Mouse (Mus musculus): ENCODE measurements around the gene Hoxd3.

Hoxd3 gene

DNA sequence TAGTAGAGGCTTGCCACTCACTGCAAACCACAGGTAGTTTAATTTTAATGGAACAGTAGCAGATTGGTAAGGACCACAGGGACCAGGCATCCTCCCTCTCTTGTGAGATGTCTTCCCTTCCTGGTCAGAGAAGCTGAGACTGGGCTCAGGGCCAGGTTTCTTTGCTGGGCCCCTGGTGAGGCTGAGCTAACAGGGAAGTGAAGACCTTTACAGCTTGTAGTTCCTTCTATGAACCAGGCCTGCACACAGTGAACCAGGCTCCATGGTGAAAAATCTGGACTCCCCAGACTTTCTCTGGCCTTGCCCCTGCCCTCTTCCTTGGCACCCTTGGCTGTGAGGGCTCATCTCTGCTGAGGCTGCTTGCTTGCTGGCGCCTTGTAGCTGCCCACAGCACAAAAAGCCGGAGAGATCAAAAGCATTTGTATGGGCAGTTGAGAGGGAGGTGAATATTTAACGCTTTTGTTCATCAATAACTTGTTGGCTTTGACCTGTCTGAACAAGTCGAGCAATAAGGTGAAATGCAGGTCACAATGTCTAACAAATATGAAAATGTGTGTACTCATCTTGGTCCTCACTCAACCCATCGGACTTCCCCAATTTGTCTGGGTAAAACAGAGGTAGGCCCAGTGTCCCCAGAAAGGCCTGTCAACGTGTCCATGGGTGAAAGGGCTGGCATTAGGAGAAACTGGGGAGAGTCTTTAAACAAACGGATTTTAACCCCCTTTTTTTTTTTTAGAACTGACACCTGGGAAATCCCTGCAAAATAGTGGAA, 12.7 kb downstream of the Hoxd3 start:
- in situ Hi-C loops (cut with MboI, MseI): loop anchor here (10.0 kb wide), 1 partner anchor 580 kb away; no protein-coding TSS in a partner anchor

DNA sequence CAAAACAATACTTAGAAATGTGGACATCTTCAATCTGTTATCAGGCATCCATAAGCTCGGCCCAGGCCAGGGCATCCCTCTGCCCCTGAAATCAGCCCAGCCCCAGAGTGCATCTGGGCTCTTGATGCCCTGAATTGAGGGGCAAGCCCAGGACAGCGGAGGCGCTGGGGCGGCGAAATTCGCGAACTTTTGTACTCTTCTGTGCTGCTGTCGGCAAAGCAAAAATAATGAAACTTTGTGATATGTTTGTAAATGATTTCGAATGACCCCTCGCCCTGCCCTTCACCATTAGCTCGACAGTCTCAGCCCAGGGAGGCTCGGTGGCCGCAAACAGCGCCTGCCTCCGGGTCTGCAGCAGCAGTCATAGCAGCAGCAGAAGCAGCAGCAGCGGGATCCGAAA, 13.4 kb downstream of the Hoxd3 start:
- in situ Hi-C loops (cut with MboI, MseI): loop anchor here (10.0 kb wide), 1 partner anchor 580 kb away; no protein-coding TSS in a partner anchor

DNA sequence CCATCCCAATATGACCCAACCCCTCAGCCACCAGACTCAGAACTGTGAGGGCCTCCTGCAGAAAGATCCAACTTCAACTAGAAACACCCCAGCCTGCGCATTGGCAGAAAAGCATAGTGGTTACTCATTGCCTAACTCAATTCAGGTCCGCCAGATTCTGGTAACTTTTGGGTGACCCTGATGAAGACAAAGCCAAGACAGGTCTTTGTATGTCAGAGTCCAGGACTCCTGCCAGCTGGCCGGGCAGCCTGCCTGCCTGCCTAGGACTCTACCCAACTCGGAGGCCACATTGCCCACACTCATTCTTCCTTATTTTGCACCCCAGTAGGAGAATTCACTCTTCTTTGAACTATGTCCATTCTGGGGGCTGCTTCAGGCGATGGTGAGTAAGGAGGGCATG, 14.8 kb downstream of the Hoxd3 start, which contains the start of gene Gm28230:
Gene Gm28230, plus strand, starts transcription at position 178 of the 400 bp plus-strand sequence.
- in situ Hi-C loops (cut with MboI, MseI): loop anchor here (10.0 kb wide), 1 partner anchor 578 kb away; no protein-coding TSS in a partner anchor

DNA sequence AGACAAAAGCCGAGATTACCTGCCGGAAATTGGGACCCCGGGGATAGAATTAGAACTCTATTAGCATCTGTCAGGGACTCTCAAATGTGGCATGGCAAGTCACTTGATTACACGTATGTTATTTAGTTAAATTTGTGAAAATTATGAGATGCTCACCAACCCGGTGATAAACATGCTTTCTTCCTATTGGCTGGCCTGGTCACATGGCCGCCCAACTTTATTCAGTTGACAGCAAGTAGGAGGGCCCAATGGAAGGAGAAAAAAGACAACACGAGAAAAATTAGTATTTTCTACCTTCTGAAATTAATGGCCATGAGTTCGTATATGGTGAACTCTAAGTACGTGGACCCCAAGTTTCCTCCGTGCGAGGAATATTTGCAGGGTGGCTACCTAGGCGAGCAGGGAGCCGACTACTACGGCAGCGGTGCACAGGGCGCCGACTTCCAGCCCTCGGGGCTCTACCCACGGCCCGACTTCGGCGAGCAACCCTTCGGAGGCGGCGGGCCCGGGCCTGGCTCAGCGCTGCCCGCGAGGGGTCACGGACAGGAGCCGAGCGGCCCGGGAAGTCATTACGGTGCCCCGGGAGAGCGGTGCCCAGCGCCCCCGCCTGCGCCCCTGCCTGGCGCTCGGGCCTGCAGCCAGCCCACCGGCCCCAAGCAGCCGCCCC, 15.4 kb downstream of the Hoxd3 start:
- in situ Hi-C loops (cut with MboI, MseI): loop anchor here (10.0 kb wide), 1 partner anchor 578 kb away; no protein-coding TSS in a partner anchor

DNA sequence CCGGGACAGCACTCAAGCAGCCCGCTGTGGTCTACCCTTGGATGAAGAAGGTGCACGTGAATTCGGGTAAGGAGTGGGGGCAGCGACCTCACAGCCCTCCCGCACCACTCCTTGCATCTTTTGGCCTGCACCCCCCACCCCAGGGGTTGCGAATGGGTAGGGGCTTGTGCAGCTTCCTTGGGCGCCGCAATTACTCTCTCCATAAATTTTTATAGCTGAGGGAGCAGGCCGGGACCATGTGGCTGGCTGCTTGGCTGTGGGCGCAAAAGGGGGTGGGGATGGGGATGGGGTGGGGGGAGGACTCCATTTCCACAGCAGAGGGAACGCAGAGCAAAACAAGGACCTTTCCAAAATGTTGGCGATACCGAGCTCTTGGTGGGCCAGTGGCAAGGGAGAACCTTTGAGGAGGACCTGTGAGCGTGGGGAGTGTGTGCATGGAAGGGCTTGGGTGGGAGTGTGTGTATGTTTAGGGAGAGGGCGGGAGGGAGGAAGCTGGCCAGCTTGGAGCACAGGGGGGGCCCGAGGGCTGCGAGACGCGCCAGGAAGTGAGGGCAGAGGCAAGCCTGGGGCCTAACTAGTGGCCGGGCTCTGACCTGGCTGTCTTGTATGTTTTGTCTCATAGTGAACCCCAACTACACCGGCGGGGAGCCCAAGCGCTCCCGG, 16.0 kb downstream of the Hoxd3 start:
- in situ Hi-C loops (cut with MboI, MseI): loop anchor here (10.0 kb wide), 1 partner anchor 577 kb away; no protein-coding TSS in a partner anchor

DNA sequence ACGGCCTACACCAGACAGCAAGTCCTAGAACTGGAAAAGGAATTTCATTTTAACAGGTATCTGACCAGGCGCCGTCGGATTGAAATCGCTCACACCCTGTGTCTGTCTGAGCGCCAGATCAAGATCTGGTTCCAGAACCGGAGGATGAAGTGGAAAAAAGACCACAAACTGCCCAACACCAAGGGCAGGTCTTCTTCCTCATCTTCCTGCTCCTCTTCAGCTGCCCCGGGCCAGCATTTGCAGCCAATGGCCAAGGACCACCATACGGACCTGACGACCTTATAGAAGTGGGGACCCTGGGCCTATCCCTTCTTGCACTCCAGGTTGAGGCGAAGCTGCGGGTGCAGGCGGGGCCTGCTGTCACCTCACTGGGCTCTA, 16.6 kb downstream of the Hoxd3 start:
- in situ Hi-C loops (cut with MboI, MseI): loop anchor here (10.0 kb wide), 1 partner anchor 577 kb away; no protein-coding TSS in a partner anchor

DNA sequence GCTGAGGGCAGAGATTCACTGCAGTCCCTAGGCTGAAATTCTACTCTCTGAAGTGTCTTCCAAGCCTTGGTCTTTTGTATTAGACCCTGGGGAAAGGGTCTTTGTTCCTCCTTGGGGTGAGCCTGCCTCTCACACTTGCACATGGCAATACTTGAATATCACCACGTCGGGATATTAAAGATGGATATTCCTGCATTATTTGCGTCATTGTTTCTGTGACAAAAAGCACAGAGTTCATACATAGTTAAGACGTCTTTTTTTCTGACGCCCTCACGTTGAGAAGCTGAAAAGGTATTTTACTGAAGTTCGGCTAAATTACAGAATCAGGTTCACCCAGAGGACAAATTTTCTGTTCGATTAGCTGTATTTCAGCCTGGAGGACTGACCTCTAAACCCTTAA, 18.6 kb downstream of the Hoxd3 start:
- in situ Hi-C loops (cut with MboI, MseI): no loop called here

DNA sequence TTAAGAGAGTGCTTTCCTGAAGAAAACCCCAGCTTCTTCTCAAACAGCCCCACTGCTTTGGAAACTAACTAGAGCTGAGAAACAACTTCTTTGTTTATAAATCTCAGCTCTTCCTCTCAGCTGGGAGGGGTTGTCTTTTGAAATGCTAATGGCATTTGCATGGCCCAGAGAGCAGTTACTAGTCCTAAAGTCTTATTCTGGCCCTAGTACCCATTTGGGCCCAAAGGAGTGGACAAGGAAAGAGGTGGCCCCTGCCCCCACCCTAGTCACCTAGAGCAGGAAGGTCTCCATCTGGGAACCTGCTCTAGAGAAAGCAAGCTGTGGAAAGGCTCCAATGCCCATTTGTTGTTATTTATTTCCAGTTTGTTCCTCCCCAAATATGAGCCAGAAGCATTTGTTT, 19.3 kb downstream of the Hoxd3 start:
- in situ Hi-C loops (cut with MboI, MseI): no loop called here

DNA sequence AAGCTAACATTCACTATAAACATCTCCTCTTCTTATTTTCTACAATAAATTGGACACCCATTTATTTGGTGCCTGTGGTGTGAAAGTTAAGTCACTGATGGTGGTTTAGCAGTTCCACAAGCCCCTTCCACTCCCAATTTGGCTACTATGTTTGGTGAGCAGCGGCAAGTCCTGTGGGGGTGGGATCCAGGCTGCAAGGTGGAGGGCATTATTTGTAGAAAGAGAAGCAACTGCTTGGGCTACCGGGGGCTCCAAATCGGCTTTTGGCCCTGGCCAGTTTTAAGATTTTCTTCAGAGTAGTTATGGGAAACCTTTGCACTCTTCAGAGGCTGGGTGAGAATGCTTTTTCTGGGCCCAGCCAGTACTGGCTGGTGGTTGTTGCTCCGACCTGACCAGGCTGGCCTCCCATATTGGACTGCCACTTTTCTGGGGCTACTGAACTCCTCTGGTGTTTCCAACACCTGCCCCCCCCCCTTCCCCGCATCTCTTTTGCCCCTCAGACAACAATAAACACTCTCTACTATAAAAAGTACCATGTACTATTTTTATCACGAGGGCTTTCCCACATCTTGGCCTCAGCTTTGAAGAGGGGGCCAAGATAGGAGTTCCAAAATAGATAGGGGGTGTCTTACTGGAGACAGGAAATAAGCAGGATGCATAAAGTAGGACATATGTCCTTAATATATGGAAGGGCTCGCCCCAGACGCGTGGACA, 20.2 kb downstream of the Hoxd3 start:
- in situ Hi-C loops (cut with MboI, MseI): no loop called here

DNA sequence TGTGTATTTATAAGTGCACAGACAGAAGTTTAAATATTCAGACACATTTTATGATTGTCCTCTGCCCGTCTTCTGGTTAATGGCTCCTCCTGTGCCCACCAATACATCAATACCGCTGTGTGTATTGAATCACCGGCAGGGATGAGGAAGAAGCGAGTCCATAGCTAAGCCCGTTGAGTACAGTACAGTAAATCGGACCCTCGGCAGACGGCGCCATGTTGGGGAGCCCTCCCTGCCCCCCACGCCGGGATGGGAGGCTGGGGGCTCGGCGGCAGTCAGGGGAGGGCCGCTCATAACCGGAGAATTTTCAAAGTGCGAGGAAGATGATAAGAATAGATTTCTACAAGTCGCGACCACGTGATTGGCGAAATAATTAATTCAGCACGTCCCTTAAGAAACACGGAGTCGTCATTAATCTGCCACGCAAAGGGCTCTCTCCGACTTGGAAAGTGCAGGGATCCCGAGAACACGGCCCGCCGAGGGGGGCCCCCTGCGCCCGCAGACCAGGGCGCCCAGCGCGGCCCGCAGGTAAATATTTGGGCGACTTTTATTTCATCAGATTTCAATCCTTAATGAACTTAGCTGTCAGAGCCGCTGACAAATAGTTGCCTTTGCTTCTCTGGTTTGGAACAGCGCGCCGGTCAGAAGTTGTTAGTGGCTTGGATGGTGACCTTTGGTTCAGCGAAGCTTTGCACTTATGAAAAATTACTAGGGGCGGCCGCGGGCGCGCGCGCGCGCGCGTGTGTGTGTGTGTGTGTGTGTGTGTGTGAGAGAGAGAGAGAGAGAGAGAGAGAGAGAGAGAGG, 21.0 kb downstream of the Hoxd3 start:
- in situ Hi-C loops (cut with MboI, MseI): no loop called here

DNA sequence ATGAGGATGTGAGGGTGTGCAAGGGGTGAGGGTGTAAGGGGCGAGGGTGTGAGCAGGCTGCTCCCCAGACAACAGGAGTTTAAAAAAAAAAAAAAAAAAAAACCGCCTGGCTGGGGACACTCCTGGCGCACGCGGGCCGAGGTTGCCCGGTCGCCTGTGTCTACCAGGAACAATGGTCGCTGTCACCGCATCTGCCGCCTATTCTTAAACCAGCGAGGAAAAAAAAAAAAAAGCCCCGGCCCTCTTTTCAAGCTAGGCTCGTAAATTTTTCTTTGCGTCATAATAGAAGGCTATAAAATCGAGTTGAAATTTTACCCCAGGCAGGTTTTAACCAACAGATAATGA, 21.6 kb downstream of the Hoxd3 start:
- in situ Hi-C loops (cut with MboI, MseI): no loop called here

DNA sequence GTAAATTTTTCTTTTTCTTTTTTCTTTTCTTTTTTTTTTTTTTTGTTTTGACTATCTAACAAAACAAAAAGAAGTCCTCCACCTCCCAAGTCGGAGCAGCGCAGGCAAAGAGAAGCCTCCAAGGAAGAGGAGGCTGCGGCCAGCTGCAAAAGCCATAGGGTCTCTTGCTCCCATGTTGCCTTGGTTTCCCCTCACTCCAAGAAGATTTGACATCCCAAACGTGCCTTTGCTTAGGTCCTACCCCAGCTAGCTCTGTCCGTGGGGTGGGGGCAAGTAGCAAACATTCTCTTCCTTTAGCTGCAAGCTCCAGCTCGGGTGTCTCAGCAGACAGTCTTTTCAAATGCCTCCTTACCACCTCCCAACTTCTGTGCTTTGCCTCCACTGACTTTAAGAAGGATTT, 22.0 kb downstream of the Hoxd3 start:
- in situ Hi-C loops (cut with MboI, MseI): no loop called here

DNA sequence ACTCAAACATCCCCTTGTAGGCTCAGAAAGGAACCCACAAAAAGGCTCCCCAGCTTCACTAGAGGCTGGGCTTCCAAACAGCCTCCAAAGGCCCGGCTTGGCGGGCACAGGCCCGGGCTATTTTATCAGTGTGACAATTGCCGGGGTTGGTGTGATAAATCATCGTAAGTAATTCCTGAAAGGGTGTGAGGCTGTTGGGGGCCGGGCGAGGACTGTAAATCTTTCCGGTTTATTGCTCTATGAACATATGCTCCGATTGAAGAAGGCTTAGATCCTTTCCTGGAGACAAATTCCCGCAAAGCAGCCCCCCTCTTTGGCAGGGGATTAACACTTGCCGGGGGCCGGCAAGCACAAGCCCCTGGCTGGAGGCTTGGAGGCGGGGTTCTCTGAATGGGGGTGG, 22.7 kb downstream of the Hoxd3 start:
- in situ Hi-C loops (cut with MboI, MseI): no loop called here

DNA sequence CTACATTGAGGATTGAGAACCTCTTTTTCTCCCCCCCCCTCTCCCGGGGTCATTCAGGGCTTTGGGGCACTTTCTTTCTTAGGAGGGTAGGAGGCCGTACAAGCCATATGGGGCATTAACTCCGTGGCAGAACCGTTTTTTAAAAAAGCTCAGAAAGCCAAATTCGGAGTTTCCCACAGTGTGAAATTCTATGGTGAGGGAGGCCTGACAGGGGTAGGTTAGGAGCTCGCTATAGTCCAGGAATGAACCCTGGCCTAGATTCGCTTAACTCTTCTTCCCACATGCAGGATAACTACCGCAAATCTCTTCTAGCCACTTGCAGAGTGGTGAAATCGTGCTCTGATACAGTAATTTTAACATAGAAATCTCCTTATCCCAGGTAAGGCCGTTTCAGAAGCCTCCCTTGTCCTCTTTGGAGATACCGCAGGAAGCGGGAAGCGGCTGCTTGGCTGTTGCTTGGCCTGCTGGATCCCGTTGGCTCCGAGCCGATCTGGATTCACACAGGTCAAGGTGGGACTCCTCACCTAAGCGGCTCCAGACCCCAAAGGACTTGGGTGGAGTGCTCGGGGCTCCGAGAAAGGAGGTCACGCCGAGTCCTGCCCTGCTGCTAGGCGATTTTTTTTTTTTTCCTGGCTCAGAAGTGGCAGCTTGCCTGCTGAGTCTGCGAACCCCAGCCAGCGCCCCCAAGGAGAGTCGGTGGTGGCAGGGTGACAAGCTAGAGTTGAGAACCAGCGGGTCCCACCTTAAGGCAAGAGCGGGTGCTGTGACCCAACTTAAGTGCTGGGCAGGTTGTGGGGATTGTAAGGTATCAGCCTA, 23.5 kb downstream of the Hoxd3 start:
- in situ Hi-C loops (cut with MboI, MseI): loop anchor here (5.0 kb wide), 1 partner anchor 43 kb away; the partner anchor contains the start of gene Hoxd10

DNA sequence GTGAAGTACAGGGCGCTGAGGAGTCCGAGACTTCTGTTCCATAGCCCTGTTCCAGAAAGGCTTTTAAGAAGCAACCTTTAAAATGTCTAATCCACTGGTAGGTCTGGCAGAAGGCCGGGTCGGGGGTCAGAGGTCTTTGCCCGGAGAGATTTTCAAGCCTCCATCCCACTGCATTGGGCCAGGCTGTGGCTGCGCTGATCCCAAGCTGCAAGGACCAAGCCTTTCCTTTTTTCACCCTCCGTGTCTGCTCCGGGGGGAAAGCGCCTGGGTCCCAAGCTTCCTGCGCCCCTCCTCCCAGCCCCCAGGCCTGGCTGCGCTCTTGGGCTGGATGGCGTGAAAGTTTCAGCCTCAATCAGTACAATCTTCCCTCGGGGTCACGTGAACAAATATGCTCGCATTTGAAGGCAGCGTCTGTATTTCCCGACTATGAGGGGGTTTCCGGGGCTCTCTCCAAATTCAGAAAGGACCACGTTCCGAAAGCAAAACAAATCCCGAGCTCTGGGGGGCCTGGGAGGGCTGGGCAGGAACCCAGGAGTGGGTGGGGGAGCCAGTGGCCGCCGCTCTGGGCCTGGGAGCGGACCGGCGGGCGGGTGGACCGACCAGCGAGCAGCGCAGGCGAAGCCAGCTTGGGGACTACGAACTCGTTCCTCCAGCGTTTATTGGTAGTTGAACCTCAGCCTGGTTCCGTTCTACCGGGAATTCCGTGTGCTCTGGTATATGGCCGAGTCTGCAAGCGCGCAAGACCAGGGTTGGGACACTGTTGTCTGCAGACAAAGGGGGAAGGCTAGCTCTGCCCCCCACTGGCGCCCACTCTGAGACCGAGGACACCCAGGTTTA, 24.3 kb downstream of the Hoxd3 start:
- in situ Hi-C loops (cut with MboI, MseI): loop anchor here (5.0 kb wide), 1 partner anchor 44 kb away; the partner anchor contains the start of gene Hoxd10

DNA sequence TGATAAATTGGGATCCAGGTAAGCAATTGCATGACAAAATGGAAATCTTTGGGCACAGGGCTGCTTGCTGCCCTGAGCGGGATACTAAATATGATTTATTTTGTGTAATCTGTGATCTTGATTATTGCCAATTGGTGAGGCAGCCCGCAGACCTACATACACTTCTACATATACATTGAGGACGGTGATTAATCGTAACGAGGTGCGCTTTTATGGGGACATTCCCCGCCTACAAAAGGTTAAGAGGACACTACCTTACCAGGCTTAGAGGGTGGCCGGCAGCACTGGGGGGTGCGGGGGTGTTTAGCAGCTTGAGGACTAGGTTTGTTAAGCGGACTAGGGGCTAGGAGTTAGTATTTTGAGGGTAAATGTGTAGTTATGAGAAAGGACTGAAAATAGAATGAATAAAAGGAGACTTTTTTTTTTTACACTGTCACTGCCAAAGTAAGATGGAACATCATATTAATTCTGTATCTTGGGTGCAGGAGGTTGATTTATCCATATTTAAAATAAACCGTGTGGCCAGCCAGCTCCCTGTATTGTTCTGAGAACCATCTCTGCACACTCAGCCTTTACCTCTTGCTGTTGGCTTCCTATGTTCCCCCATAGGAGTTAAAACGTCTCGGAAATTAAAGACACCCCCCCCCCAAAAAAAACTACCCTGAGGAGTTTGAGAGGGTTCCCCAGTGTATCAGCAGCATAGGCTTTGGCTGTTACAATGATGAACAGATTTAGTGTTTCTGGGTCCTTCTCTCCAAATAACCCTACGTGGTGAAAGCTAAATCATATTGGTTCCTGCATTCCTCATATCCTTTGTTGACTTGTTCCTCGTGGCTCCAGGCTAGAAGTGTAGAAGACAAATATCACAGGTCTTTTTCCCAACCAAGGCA, 25.2 kb downstream of the Hoxd3 start:
- in situ Hi-C loops (cut with MboI, MseI): loop anchor here (5.0 kb wide), 1 partner anchor 45 kb away; the partner anchor contains the start of gene Hoxd10

DNA sequence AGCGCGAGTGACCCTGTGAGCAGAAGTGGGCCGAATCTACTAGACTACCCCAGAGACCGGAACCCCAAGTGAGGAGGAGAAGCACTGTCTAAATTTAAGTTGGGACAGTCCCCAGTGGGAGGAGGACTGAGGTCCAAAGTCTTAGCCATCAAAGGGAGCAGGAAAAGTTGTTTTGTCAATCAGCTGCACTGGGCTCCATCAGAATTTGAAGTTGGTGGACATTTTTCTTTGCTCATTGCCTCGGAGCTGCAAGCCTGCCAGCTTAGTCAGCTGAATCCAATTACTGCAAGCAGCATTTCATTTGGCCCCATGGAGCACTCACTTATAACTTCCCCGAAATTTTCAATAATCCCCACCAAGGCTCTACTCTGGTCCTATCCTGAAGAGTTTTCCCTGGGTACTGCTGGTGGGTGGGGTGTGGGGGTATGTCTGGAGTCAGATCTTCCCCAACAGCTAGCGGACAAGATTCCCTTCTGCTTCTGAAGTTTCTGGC, 25.9 kb downstream of the Hoxd3 start:
- in situ Hi-C loops (cut with MboI, MseI): loop anchor here (5.0 kb wide), 1 partner anchor 45 kb away; the partner anchor contains the start of gene Hoxd10
